Mouse (Mus musculus) urinary bladder, postnatal 4 days (tissue): ENCODE data around the gene Sept9.

Experiments used
- DNase-seq, 2 experiments: peaks; one replicate each; pipeline ENCODE4 v3.0.0; 2021 to 2022; ENCODE audit warnings: low spot score in 2 of 2

Gene Sept9

GRCm38 (mm10) chr11:117291271-117292059, 92.0 kb downstream of the Sept9 start:
- DNase-seq, result no peak

- DNase-seq, result no peak
Measured at GRCm38 (mm10) chr11:117292446-117292845, 93.0 kb downstream of the Sept9 start.

GRCm38 (mm10) chr11:117295266-117295665, 95.8 kb downstream of the Sept9 start:
- no peak for DNase-seq

GRCm38 (mm10) chr11:117296116-117296499, 96.6 kb downstream of the Sept9 start:
- no peak for DNase-seq

- no peak for DNase-seq
Measured at GRCm38 (mm10) chr11:117296500-117297189, 97.2 kb downstream of the Sept9 start.

- DNase-seq, result no peak
Measured at GRCm38 (mm10) chr11:117297190-117297829, 97.8 kb downstream of the Sept9 start.

GRCm38 (mm10) chr11:117299741-117300140, 100.3 kb downstream of the Sept9 start:
- DNase-seq, result no peak

- no peak for DNase-seq
Measured at GRCm38 (mm10) chr11:117300809-117301208, 101.3 kb downstream of the Sept9 start.

GRCm38 (mm10) chr11:117301716-117302115, 102.3 kb downstream of the Sept9 start:
- no peak for DNase-seq

- no peak for DNase-seq
Measured at GRCm38 (mm10) chr11:117302371-117302770, 102.9 kb downstream of the Sept9 start.

- DNase-seq, result no peak
Measured at GRCm38 (mm10) chr11:117305509-117306188, 106.2 kb downstream of the Sept9 start.

GRCm38 (mm10) chr11:117306311-117307088, 107.0 kb downstream of the Sept9 start:
- DNase-seq, result no peak

GRCm38 (mm10) chr11:117307895-117308786, 108.7 kb downstream of the Sept9 start:
- peak in 1 of 2 experiments; percentile 65 for DNase-seq

GRCm38 (mm10) chr11:117309108-117309917, 109.9 kb downstream of the Sept9 start:
- no peak for DNase-seq

- no peak for DNase-seq
Measured at GRCm38 (mm10) chr11:117309918-117310287, 110.4 kb downstream of the Sept9 start.

- DNase-seq, result no peak
Measured at GRCm38 (mm10) chr11:117310341-117311107, 111.1 kb downstream of the Sept9 start.

- DNase-seq, result peak in 1 of 2 experiments; percentile 63
Measured at GRCm38 (mm10) chr11:117311127-117311800, 111.8 kb downstream of the Sept9 start.
